Mouse (Mus musculus) kidney, postnatal 0 days (tissue): ENCODE data around the gene Nlrp9c. TPM values are rescaled to one million over a fixed set of nuclear protein-coding genes. Genes with fewer than 3 reads are reported as not detected.
"Not testable (repeated sequence)": the region's sequence is repeated elsewhere in the genome, so short reads cannot be mapped to it uniquely, and the experiment has no call there.

Source experiments
- ATAC-seq: fragments of 200-750 bp; cut with Nextera tagmentation; replicated peaks from 2 replicates; pipeline ENCODE4 v1.8.0; 2017; ENCODE audit warnings: low read depth, moderate number of reproducible peaks, moderate TSS enrichment, moderate library complexity; ENCODE audit not compliant: low FRiP score
- DNase-seq: peaks from one replicate; pipeline ENCODE4 v3.0.0-alpha.2; 2016; ENCODE audit warnings: low spot score
- H3K27ac ChIP-seq: fragments of 300-500 bp; sonication (generic); 2 replicates; pipeline ENCODE4 v1.5.1; 2014; ENCODE audit warnings: mild to moderate bottlenecking
- H3K27me3 ChIP-seq: fragments of 300-500 bp; sonication (generic); 2 replicates; pipeline ENCODE4 v1.6.1; 2014; ENCODE audit warnings: low read length, mixed read lengths; ENCODE audit not compliant: insufficient read depth
- H3K36me3 ChIP-seq: fragments of 300-500 bp; sonication (generic); 2 replicates; pipeline ENCODE4 v1.6.1; 2014; ENCODE audit warnings: low read length, mixed read lengths; ENCODE audit not compliant: insufficient read depth
- H3K4me1 ChIP-seq: fragments of 300-500 bp; sonication (generic); replicated peaks from 2 replicates; pipeline ENCODE4 v1.6.1; 2014; ENCODE audit warnings: antibody characterized with exemption, low read length, mixed read lengths; ENCODE audit not compliant: insufficient read depth
- H3K4me2 ChIP-seq: fragments of 300-500 bp; sonication (generic); 2 replicates; pipeline ENCODE4 v1.6.1; 2014; ENCODE audit warnings: mild to moderate bottlenecking, low read length, moderate library complexity, mixed read lengths
- H3K4me3 ChIP-seq: fragments of 300-500 bp; sonication (generic); replicated peaks from 2 replicates; pipeline ENCODE4 v1.5.1; 2014; ENCODE audit warnings: low read depth, low read length
- H3K9ac ChIP-seq: fragments of 300-500 bp; sonication (generic); 2 replicates; pipeline ENCODE4 v1.6.1; 2014; ENCODE audit warnings: low read depth, low read length
- H3K9me3 ChIP-seq: fragments of 300-500 bp; sonication (generic); replicated peaks from 2 replicates; pipeline ENCODE4 v1.6.1; 2016; ENCODE audit warnings: low read length, inconsistent platforms, mixed read lengths
- CTCF ChIP-seq: IDR thresholded peaks from 2 replicates; pipeline ENCODE4 v1.5.1; 2016; ENCODE audit warnings: antibody characterized with exemption, low read depth, mild to moderate bottlenecking, moderate library complexity
- WGBS: fragments of 180-500 bp; shearing (Covaris S2); extraction: QIAGEN DNeasy Blood & Tissue Kit; methylation state at CpG from one replicate; pipeline ENCODE4 v1.1.7; 2014; 5-methylcytosine and 5-hydroxymethylcytosine counted together
- polyA plus RNA-seq: library from polyadenylated mRNA; unstranded; fragments of >200 nt; fragmentation: Nextera tagmentation; extraction: Ambion mirVana; gene quantifications from 2 replicates; pipeline ENCODE4 v1.2.1, GENCODE M21; 2015

Gene Nlrp9c
- polyA plus RNA-seq, result not detected in 2 replicates

- not testable (repeated sequence) for H3K9me3 ChIP-seq, H3K4me2 ChIP-seq, H3K27me3 ChIP-seq, H3K4me1 ChIP-seq, H3K9ac ChIP-seq, H3K4me3 ChIP-seq, DNase-seq, ATAC-seq, H3K27ac ChIP-seq, H3K36me3 ChIP-seq
- 54% methylated on average over 2 of the region's 2 CpGs for WGBS
Measured at GRCm38 (mm10) chr7:26403600-26403999, at the start of gene Nlrp9c. Nlrp9c (minus strand) TSS chr7:26403700.

GRCm38 (mm10) chr7:26434813-26435212 lies 31.3 kb upstream of the Nlrp9c start, which contains the start of gene Nlrp4a:
Nlrp4a (plus strand) TSS chr7:26435113.
- Histone ChIP-seq H3K36me3 (no peaks in the 10 kb centered on the region), H3K4me2 (no peak within 1 kb of the TSS), H3K27ac (no peak within 1 kb of the TSS), H3K27me3 (no peaks in the 10 kb centered on the region), H3K9ac (no peak within 1 kb of the TSS), H3K9me3 (no peaks in the 10 kb centered on the region), H3K4me3 (no peak within 1 kb of the TSS), H3K4me1 (no peaks in the 10 kb centered on the region)
- DNase-seq, result no peak
- no peak for TF ChIP-seq CTCF
- WGBS, result 79% methylated on average over 5 of the region's 5 CpGs
- no peak for ATAC-seq

- not testable (repeated sequence) for H3K4me2 ChIP-seq, H3K9me3 ChIP-seq, H3K4me3 ChIP-seq, DNase-seq, H3K36me3 ChIP-seq, H3K27ac ChIP-seq, ATAC-seq, H3K27me3 ChIP-seq, H3K4me1 ChIP-seq, H3K9ac ChIP-seq
- 87% methylated on average over 6 of the region's 6 CpGs for WGBS
Measured at GRCm38 (mm10) chr7:26391811-26392210, 11.7 kb downstream of the Nlrp9c start.

GRCm38 (mm10) chr7:26391137-26391536 lies 12.4 kb downstream of the Nlrp9c start:
- H3K36me3 ChIP-seq, H3K4me2 ChIP-seq, H3K27ac ChIP-seq, H3K9ac ChIP-seq, ATAC-seq, H3K4me3 ChIP-seq, DNase-seq, H3K4me1 ChIP-seq, H3K9me3 ChIP-seq, H3K27me3 ChIP-seq: not testable (repeated sequence)
- 69% methylated on average over 2 of the region's 2 CpGs for WGBS

- not testable (repeated sequence) for H3K27me3 ChIP-seq, DNase-seq, H3K36me3 ChIP-seq, H3K4me3 ChIP-seq, H3K4me1 ChIP-seq, ATAC-seq, H3K9ac ChIP-seq, H3K9me3 ChIP-seq, H3K4me2 ChIP-seq, H3K27ac ChIP-seq
- WGBS, result 88% methylated on average over 5 of the region's 5 CpGs
Measured at GRCm38 (mm10) chr7:26386691-26387090, 16.8 kb downstream of the Nlrp9c start.

- no peak for ATAC-seq
- no peaks in the 10 kb centered on the region for H3K36me3 ChIP-seq
- no peaks in the 10 kb centered on the region for H3K9me3 ChIP-seq
- H3K27ac ChIP-seq, result no peak overlapping the region
- H3K4me3 ChIP-seq, result no peak overlapping the region
- TF ChIP-seq CTCF, result no peak
- DNase-seq, result no peak
- H3K9ac ChIP-seq, result no peak overlapping the region
- no peaks in the 10 kb centered on the region for H3K4me1 ChIP-seq
- no peak overlapping the region for H3K4me2 ChIP-seq
- WGBS, result 90% methylated on average over 1 of the region's 1 CpGs
- H3K27me3 ChIP-seq, result no peaks in the 10 kb centered on the region
Measured at GRCm38 (mm10) chr7:26380807-26381206, 22.7 kb downstream of the Nlrp9c start.

GRCm38 (mm10) chr7:26373221-26373620 lies 30.3 kb downstream of the Nlrp9c start:
- not testable (repeated sequence) for H3K4me3 ChIP-seq, ATAC-seq
- WGBS, result 81% methylated on average over 5 of the region's 5 CpGs

GRCm38 (mm10) chr7:26356719-26357118 lies 46.8 kb downstream of the Nlrp9c start:
- not testable (repeated sequence) for H3K4me3 ChIP-seq, ATAC-seq, H3K36me3 ChIP-seq, H3K4me1 ChIP-seq, DNase-seq, H3K4me2 ChIP-seq, H3K9me3 ChIP-seq, H3K9ac ChIP-seq, H3K27me3 ChIP-seq, H3K27ac ChIP-seq
- 90% methylated on average over 4 of the region's 6 CpGs for WGBS

More at GRCm38 (mm10) chr7:26373221-26373620, 30.3 kb downstream of the Nlrp9c start:
- H3K4me2 ChIP-seq, H3K9me3 ChIP-seq, H3K27me3 ChIP-seq, DNase-seq, H3K4me1 ChIP-seq, H3K9ac ChIP-seq, H3K27ac ChIP-seq, H3K36me3 ChIP-seq: not testable (repeated sequence)

- not testable (repeated sequence) for DNase-seq, H3K27ac ChIP-seq, H3K36me3 ChIP-seq, H3K9me3 ChIP-seq, H3K4me1 ChIP-seq, H3K9ac ChIP-seq, H3K27me3 ChIP-seq, ATAC-seq, H3K4me3 ChIP-seq, H3K4me2 ChIP-seq
- WGBS, result 80% methylated on average over 2 of the region's 3 CpGs
Measured at GRCm38 (mm10) chr7:26352258-26352657, 51.2 kb downstream of the Nlrp9c start.

GRCm38 (mm10) chr7:26350177-26350576 lies 53.3 kb downstream of the Nlrp9c start:
- not testable (repeated sequence) for H3K4me2 ChIP-seq, ATAC-seq, H3K27me3 ChIP-seq

More at GRCm38 (mm10) chr7:26350177-26350576, 53.3 kb downstream of the Nlrp9c start:
- H3K36me3 ChIP-seq, H3K27ac ChIP-seq, H3K9me3 ChIP-seq, H3K9ac ChIP-seq, H3K4me3 ChIP-seq, H3K4me1 ChIP-seq, DNase-seq: not testable (repeated sequence)
